Mouse (Mus musculus) c-Kit-negative CD71-positive TER-119-positive erythroid progenitor cells, embryonic 14.5 days (primary cell): Measurements from ENCODE around the gene Rnf115.
"Not testable (repeated sequence)": the region's sequence is repeated elsewhere in the genome, so short reads cannot be mapped to it uniquely, and the experiment has no call there.

Experiments
- DNase-seq: peaks from one replicate; pipeline ENCODE4 v3.0.0-alpha.2; 2013; ENCODE audit warnings: low read depth, low spot score

The Rnf115 gene

GRCm38 (mm10) chr3:96707903-96708683, 19.4 kb upstream of the Rnf115 start, which contains the start of gene Nudt17:
Gene Nudt17 (minus strand): TSS chr3:96708562.
- peak; percentile 40 for DNase-seq

DNA sequence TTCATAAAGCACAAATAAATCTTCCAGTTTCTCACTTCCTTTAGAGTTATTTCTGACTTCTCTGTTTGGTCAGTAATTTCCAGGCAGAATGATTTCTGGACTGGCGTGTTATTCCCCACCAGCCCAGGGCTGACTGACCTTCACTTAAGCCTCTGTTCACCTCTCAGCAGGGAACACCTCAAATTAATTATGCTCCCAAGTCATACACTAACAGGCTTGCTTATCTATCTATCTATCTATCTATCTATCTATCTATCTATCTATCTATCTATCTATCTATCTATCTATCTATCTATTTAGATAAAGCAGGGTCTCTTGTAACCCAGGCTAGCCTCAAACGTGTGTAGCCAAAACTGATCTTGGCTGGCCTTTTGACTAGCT, 18.8 kb upstream of the Rnf115 start:
- no peak for DNase-seq

- DNase-seq, result no peak
Observed at GRCm38 (mm10) chr3:96714286-96714685, 13.2 kb upstream of the Rnf115 start.

DNA sequence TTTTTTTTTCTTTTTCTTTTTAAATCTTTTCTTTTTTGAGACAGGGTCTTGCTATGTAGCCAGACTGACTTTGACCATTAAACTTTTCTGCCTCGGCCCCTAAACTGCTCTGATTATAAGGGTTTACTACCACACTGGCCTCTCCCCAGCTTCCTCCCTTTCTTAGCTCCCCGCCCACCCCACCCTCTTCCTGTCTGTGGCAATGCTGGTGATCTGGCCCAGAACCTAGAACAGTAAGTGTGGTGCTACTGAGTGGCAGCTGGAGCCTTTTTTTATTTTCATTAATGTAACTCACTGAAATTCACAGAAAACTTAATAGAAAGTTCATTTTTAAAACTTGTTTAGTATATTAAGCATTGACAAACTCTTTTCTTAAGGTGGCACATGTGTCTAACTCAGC, 11.6 kb upstream of the Rnf115 start:
- no peak for DNase-seq

DNA sequence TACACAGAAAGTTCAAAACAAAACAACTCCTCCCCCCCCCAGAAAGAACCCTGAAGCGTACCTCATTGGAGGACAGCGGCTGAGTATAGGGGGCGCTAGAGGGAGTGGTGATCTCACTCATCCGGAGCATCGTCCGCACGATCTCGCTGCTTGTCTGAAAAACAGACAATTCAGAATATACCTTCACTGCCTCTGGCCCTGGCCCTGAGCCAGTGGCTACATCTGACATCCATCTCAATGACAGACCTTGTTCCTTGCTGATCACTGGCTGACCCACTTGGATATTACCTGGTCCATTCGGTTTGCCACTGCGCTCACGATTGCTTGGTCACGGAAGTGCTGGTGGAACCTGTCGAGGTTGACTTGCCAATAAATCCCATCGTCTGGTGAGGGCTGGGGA, 8.3 kb upstream of the Rnf115 start:
- DNase-seq, result no peak

GRCm38 (mm10) chr3:96727828-96728633, 567 bp downstream of the Rnf115 start:
- peak; percentile 30 for DNase-seq

DNA sequence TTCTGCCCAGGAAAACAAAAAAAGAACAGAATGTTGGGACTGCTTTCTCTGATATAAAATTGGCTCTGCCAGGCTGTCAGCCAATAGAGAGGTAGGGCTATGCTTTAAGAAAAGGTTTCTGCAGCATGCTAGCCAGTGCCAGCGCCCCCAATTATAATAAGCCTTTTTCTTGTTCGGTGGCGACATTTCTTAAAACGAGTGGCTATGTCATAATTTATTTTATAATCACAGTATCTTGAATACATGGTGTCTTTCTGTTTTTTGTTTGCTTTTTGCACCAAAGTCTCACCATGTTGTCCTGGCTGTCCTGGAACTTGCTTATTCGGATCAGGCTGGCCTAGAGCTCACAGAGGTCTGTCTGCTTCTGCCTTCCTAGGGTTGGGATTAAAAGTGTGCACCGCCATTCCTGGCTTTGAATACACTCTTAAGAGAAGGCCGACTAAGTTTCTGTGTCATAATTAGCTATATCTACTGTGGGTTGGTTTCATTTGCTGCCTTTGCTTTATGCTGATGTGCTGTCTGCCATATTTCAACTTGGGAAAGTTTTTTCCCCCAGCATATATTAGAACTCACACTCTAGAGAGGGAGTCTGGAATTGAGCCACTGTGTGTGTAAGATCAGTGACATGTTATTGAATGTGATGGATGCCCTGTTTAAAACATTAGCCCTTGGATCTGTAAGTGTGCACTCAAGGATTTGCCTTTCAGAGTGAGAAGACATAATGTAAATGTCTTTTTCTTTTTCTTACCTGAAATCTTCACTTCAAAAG, 1.4 kb downstream of the Rnf115 start:
- DNase-seq, result no peak

DNA sequence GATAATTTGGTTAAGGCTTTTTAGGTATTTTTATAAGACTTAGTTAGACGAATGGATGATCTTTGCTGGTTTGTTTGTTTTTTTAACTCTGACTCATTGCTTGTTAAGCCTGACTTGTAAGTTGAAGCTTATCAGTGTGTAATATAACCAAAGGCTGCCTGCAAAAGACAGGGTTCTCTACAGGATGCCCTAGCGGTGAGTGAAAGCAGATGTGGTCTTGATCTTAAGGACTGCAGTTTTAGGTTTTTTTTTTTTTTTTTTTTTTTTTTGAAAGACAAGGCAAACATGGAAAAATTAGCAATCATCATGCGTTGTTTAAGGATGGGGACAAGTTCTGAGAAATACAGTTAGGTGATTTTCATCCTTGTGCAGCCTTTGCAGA, 1.9 kb downstream of the Rnf115 start:
- DNase-seq, result no peak

DNA sequence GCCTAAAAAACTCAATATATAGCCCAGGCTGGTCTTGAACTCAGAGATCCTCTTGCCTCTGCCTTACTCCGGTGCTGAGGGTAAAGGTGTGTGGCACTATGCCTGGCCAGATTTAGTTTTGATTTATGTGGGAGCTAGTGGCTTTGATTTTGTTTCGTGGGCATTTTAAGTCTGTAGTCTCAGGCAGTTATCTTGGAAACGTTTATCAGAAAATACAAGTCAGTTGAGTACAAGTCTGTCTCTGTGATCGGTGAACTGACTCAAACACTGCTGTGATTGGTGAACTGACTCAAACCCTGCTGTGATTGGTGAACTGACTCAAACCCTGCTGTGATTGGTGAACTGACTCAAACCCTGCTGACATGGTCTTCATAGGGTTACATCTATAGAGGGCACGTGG, 3.3 kb downstream of the Rnf115 start:
- no peak for DNase-seq

DNA sequence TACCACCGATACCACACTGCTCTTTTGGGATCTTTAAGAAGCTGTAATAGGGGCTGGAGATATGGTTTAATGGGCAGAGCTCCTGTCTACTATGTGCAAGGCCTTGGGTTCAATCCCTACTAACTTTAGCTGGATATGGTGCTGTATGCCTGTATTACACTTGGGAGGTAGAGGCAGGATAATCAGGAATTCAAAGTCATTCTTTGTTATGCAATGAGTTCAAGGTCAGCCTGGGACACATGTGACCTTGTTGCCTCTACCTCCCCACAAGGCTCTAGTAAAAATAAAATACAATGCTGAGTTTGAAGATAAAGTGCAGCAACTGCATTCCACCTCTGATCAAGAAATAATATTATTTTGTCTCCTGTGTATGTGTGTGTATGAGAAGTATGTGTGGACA, 6.5 kb downstream of the Rnf115 start:
- no peak for DNase-seq

DNA sequence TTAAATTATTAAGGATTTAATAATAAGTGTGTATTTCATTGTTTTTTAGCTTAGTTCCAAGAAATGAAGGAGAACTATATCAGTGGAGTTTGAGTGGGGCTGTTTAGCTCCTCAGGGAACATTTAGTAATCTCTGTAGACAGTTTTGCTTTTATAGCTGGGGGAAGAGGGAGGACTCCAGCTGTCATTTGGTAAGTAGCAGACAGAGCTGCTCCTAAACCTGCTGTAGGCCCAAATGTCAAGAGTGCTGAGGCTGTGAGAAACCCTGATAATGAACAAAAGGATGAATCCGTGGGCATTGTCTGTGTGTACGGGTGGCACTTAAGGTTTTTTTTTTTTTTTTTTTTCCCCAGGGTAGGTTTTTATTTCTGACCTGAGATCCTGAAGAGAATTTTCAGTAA, 7.7 kb downstream of the Rnf115 start:
- no peak for DNase-seq

DNA sequence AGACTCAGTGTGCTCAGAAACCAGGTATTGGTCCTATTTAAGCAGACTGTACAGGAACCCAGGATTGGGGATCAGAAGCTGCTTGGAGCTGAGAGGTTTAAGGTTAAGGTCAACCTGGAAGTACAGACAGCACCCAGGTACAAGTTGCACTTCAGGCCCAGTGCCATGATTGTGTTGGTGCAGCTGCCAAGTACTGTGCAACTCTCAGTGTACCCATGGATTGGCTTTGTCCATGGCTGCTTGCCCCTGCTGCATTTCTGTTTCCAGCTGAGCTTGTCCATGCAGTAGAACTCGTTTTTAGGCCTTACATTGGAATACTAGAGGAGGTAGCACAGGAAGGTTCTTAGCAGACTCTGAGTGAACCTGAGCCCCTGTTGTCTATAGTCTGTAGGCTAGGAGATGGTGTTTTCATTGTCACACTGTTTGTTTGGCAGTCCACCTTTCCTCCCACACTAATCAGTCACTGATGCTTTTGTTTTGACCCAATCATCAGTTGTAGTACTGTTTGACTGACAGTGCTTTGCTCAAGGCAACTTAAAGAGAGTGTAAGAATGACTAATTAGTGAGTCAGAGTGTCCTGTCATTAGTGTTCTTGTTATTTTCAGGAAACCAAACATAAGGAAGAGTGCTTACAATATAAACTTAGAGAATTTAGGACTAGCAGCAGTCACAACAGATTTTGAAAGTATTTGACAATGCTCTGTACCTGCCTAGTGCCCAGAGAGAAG, 9.7 kb downstream of the Rnf115 start:
- DNase-seq, result no peak

GRCm38 (mm10) chr3:96737995-96738394, 10.5 kb downstream of the Rnf115 start:
- no peak for DNase-seq

GRCm38 (mm10) chr3:96740279-96740678, 12.8 kb downstream of the Rnf115 start:
- DNase-seq, result not testable (repeated sequence)

- no peak for DNase-seq
Observed at GRCm38 (mm10) chr3:96744348-96744747, 16.9 kb downstream of the Rnf115 start.

DNA sequence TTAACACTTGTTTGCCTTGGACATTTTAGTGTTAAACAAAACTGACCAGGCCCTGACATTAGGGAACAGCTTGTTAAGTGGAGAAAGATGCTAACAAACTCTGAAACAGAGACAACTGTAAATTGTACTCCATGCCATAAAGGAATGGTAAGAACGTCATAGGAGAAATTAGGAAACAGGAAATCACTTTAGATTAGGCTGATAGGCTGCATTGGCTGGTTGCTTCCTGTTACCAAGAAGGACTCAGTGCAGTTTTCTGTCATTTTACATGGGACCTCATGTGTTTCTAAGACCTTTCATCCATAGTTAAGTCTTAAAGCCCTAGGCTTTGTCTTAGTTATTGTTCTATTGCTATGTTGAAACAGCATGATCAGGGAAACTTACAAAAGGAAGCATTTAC, 19.4 kb downstream of the Rnf115 start:
- DNase-seq, result no peak

DNA sequence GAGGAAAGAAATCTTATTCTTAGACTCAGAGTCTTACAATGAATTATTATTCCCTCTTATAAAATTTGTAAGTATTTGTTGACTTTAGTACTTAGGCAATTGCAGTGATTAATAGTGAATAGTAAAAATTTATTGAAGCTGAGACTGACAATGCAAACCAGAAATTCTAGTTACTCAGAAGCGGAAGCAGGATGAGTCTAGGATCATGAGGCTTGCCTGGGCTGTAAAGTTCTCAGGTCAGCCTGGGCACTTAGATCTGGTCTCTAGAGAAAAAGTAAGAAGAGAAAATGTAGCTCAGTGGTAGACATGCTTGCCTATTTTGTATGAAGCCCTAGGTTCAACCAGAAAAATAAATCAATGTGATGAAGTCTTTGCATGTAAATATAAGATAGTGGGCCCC, 28.5 kb downstream of the Rnf115 start:
- no peak for DNase-seq

DNA sequence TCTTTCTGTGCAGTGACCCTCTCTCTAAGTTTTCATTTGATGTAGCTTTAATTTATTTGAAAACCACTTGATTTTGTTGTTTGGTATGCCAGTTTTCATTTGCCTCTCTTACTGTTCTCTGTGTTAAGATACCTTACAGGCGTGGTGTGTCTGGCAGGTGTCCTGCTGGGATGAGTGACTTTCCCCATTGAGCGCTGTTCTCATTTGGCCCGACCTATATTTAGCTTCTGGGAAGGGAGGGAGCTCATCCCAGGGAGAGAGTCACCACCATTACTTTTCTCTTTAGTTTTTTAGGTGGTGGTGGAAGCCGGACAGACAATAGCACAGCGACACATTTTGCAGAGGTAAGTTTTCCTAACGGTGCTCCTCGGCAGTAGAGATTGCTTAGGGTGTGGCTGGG, 30.2 kb downstream of the Rnf115 start:
- no peak for DNase-seq

GRCm38 (mm10) chr3:96759695-96760094, 32.2 kb downstream of the Rnf115 start:
- no peak for DNase-seq

GRCm38 (mm10) chr3:96764528-96764927, 37.1 kb downstream of the Rnf115 start:
- DNase-seq, result no peak

- DNase-seq, result no peak
Observed at GRCm38 (mm10) chr3:96769971-96770370, 42.5 kb downstream of the Rnf115 start.

- no peak for DNase-seq
Observed at GRCm38 (mm10) chr3:96772949-96773348, 45.5 kb downstream of the Rnf115 start.
